14 mouse cellular contexts compared by ENCODE assay signal in the genomic region with DNA sequence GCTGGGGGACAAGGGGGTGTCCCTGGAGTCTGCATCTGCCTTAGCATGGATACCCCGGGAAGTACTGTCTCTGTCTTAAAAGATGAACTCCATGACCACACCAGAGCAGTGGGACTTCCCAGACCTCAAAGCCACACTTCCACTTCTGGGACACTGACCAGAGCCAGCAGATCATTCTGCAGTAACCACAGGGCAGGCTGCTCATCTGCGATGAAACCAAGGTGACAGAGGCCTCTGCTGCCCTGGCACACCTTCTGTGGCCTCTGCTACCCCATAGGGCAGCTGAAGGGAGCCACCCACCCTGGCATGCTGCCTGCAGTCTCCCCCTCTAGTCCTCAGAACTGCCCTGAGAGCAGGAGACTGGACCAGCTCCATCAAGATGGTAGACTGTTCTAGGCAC. TPM values are rescaled to one million over a fixed set of nuclear protein-coding genes. Genes with fewer than 3 reads are reported as not detected.
A peak's percentile ranks its signal among the peaks of the same experiment; 100 is the strongest.
DNase-seq lines count a peak whose midpoint lies in the region; ATAC-seq and TF ChIP-seq lines count a peak whose summit lies in the region.
"Had no signal": no experiment of that assay in that cellular context is flagged by ENCODE, and none has a peak within 500 bp of the region (broad histone marks: within the 10 kb centered on the region; RNA-seq: fewer than 3 reads in every experiment).

No protein-coding gene starts in this region.

- H3K4me1 ChIP-seq in hindbrain, embryonic 10.5 days (replicated peaks) = peaks cover 85% of the 10 kb centered on the region
- peaks cover 24% of the 10 kb centered on the region for H3K4me1 ChIP-seq in hindbrain, embryonic 12.5 days
- H3K4me1 ChIP-seq in CH12.LX (ENCODE audit: control insufficient read depth in 1 of 2, insufficient read depth in 2 of 2) = peaks cover 49 to 87% of the 10 kb centered on the region in 2 experiments
- H3K4me1 ChIP-seq in embryonic facial prominence, embryonic 10.5 days = peaks cover 89% of the 10 kb centered on the region
- H3K4me1 ChIP-seq in liver, postnatal 0 days (ENCODE audit: insufficient read depth) = peaks cover 66% of the 10 kb centered on the region

- H3K79me2 ChIP-seq in CH12.LX (replicated peaks; ENCODE audit: control insufficient read depth, extremely low read depth, insufficient read depth, poor library complexity, severe bottlenecking) = no peaks in the 10 kb centered on the region; the same call in 1 of the 2 replicates

- peaks cover 50% of the 10 kb centered on the region for H3K36me3 ChIP-seq in hindbrain, embryonic 10.5 days
- H3K36me3 ChIP-seq in hindbrain, embryonic 12.5 days = peaks cover 33% of the 10 kb centered on the region
- H3K36me3 ChIP-seq in CH12.LX (replicated peaks in 1 of 2; ENCODE audit: control insufficient read depth in 1 of 2, insufficient read depth in 1 of 2, low read length in 1 of 2) = peaks cover 24 to 37% of the 10 kb centered on the region in 2 experiments
- H3K36me3 ChIP-seq in embryonic facial prominence, embryonic 10.5 days (replicated peaks) = peaks cover 51% of the 10 kb centered on the region
- peaks cover 19% of the 10 kb centered on the region for H3K36me3 ChIP-seq in liver, postnatal 0 days (replicated peaks; ENCODE audit: insufficient read depth, low read length)

- TF ChIP-seq EP300 in CH12.LX (IDR thresholded peaks at IDR 0.05; ENCODE audit: low read length) = 0 out of 2 replicates have a peak, but pooled peaks have one; percentile 5
- no peak for TF ChIP-seq EP300 in liver, postnatal 0 days (IDR thresholded peaks at IDR 0.05; ENCODE audit: low read depth)

- H3K4me2 ChIP-seq in hindbrain, embryonic 12.5 days (replicated peaks) = no peak overlapping the region
- H3K4me2 ChIP-seq in CH12.LX (ENCODE audit: insufficient read depth, low read depth, poor library complexity, severe bottlenecking) = no peak overlapping the region
- peak overlapping the region; percentile 27; the same call in 1 of the 2 replicates for H3K4me2 ChIP-seq in liver, postnatal 0 days (ENCODE audit: low read depth, low read length)
- H3K4me2 ChIP-seq: hindbrain, embryonic 15.5 days had no signal

- dilution Hi-C loops in CH12.LX (cut with MboI; ENCODE audit: extremely low pct_ligation_motif_present, extremely low pct_unique_long_range_greater_than_20kb, low sequenced_read_pairs) = no loop called here

- no peak for DNase-seq in hindbrain, embryonic 10.5 days (ENCODE audit: low spot score)
- no peak for DNase-seq in CH12.LX (ENCODE audit: extremely low read depth)
- no peak for DNase-seq in embryonic facial prominence, embryonic 10.5 days (ENCODE audit: low spot score)
- peak; percentile 41 for DNase-seq in liver, postnatal 0 days
- no peak for DNase-seq in c-Kit-positive CD71-positive TER-119-positive erythroid progenitor cells, embryonic 14.5 days (ENCODE audit: low spot score)
- DNase-seq in layer of hippocampus, adult 8-10 months (ENCODE audit: low spot score in 2 of 2) = no peak
- DNase-seq in cerebellum, adult 9-11 months = no peak
- DNase-seq: adrenal gland, adult 8-10 months; cerebellum, adult 8-10 months had no signal

- peak overlapping the region; percentile 36; the same call in 1 of the 2 replicates for H3K27ac ChIP-seq in hindbrain, embryonic 10.5 days
- H3K27ac ChIP-seq in hindbrain, embryonic 12.5 days = no peak overlapping the region
- H3K27ac ChIP-seq in CH12.LX (ENCODE audit: insufficient read depth, low read depth) = no peak overlapping the region
- H3K27ac ChIP-seq in embryonic facial prominence, embryonic 10.5 days (replicated peaks) = peak overlapping the region; percentile 2; the same call in 1 of the 2 replicates
- H3K27ac ChIP-seq in liver, postnatal 0 days (ENCODE audit: low read depth) = 0 out of 2 replicates have a peak overlapping the region, but pooled peaks have one; percentile 49
- H3K27ac ChIP-seq: hindbrain, embryonic 15.5 days had no signal

- no peak for TF ChIP-seq RAD21 in CH12.LX (IDR thresholded peaks at IDR 0.05; ENCODE audit: low read depth, low read length)

- no peak overlapping the region for H3K9ac ChIP-seq in hindbrain, embryonic 12.5 days
- no peak overlapping the region for H3K9ac ChIP-seq in CH12.LX (ENCODE audit: insufficient read depth, low read depth)
- H3K9ac ChIP-seq in liver, postnatal 0 days (replicated peaks) = 0 out of 2 replicates have a peak overlapping the region, but pooled peaks have one; percentile 16
- H3K9ac ChIP-seq: hindbrain, embryonic 15.5 days had no signal

- no peak for TF ChIP-seq CTCF in CH12.LX (conservative IDR thresholded peaks at IDR 0.05 in 1 of 2, IDR thresholded peaks at IDR 0.05 in 1 of 2; ENCODE audit: low read depth in 2 of 2, low read length in 2 of 2)
- TF ChIP-seq CTCF in liver, postnatal 0 days (IDR thresholded peaks at IDR 0.05; ENCODE audit: low read depth) = no peak

- no peaks in the 10 kb centered on the region for H3K9me3 ChIP-seq in hindbrain, embryonic 10.5 days
- H3K9me3 ChIP-seq in hindbrain, embryonic 12.5 days (replicated peaks) = no peaks in the 10 kb centered on the region
- no peaks in the 10 kb centered on the region for H3K9me3 ChIP-seq in CH12.LX (replicated peaks; ENCODE audit: low read length)
- no peaks in the 10 kb centered on the region for H3K9me3 ChIP-seq in embryonic facial prominence, embryonic 10.5 days
- H3K9me3 ChIP-seq in liver, postnatal 0 days (ENCODE audit: low read length) = no peaks in the 10 kb centered on the region
- H3K9me3 ChIP-seq: hindbrain, embryonic 15.5 days had no signal

- ATAC-seq in hindbrain, embryonic 12.5 days (ENCODE audit: low FRiP score) = no peak
- ATAC-seq in liver, postnatal 0 days = no peak

- WGBS in hindbrain, embryonic 10.5 days = 88% methylated on average over 2 of the region's 2 CpGs
- WGBS in hindbrain, embryonic 12.5 days = 85% methylated on average over 2 of the region's 2 CpGs
- 83% methylated on average over 2 of the region's 2 CpGs for WGBS in embryonic facial prominence, embryonic 10.5 days
- 30% methylated on average over 2 of the region's 2 CpGs for WGBS in liver, postnatal 0 days (ENCODE audit: insufficient replicate concordance)

- H3K27me3 ChIP-seq in hindbrain, embryonic 10.5 days (ENCODE audit: insufficient read depth, poor library complexity, severe bottlenecking) = peaks cover 13% of the 10 kb centered on the region
- peaks cover 22% of the 10 kb centered on the region for H3K27me3 ChIP-seq in hindbrain, embryonic 12.5 days
- H3K27me3 ChIP-seq in CH12.LX (replicated peaks) = no peaks in the 10 kb centered on the region
- 0 out of 2 replicates have a peak, but pooled peaks cover 11% of the 10 kb centered on the region for H3K27me3 ChIP-seq in embryonic facial prominence, embryonic 10.5 days (replicated peaks; ENCODE audit: low read depth, poor library complexity, severe bottlenecking)
- H3K27me3 ChIP-seq in liver, postnatal 0 days (ENCODE audit: insufficient read depth, low read length) = no peaks in the 10 kb centered on the region

- no peak overlapping the region for H3K4me3 ChIP-seq in hindbrain, embryonic 10.5 days
- H3K4me3 ChIP-seq in hindbrain, embryonic 12.5 days = no peak overlapping the region
- H3K4me3 ChIP-seq in CH12.LX (replicated peaks in 1 of 3; ENCODE audit: low read depth in 2 of 3, low read length in 2 of 3, poor library complexity in 1 of 3) = no peak overlapping the region
- no peak overlapping the region for H3K4me3 ChIP-seq in embryonic facial prominence, embryonic 10.5 days
- H3K4me3 ChIP-seq in liver, postnatal 0 days (ENCODE audit: low read depth, low read length) = no peak overlapping the region
- H3K4me3 ChIP-seq: erythroblast, embryonic 14.5 days; hindbrain, embryonic 15.5 days had no signal

- TF ChIP-seq POLR2A in CH12.LX (IDR thresholded peaks at IDR 0.05; ENCODE audit: low read depth, low read length) = no peak

- in situ Hi-C loops in CH12.LX (cut with MboI; ENCODE audit: low pct_ligation_motif_present, low pct_unique_long_range_greater_than_20kb, low sequenced_read_pairs) = no loop called here

RNA-seq across cellular contexts. Expression of a gene that starts 3.7 kb away (rescaled TPM):
- 0.29 and 0.38 TPM in 2 replicates for polyA plus RNA-seq in hindbrain, embryonic 10.5 days (2016; fragmentation: Nextera tagmentation; extraction: Ambion mirVana)
- 0.22 and 0.61 TPM in 2 replicates for polyA plus RNA-seq in hindbrain, embryonic 12.5 days (2016; fragmentation: Nextera tagmentation; extraction: Ambion mirVana)
- total RNA-seq in CH12.LX (2012; rRNA removed) (0.25 and 0.50 TPM in 2 replicates), CH12.LX (2014; rRNA removed) (0.12 and 0.15 TPM in 2 replicates)
- polyA plus RNA-seq in CH12.LX (2012; ENCODE audit: insufficient read length, low read depth) = 0.78 TPM in 1 of 2 replicates, not detected in the other
- polyA plus RNA-seq in embryonic facial prominence, embryonic 10.5 days (2016; fragmentation: Nextera tagmentation; extraction: Ambion mirVana) = 0.34 and 0.74 TPM in 2 replicates
- polyA plus RNA-seq in liver, postnatal 0 days (2015; fragmentation: Nextera tagmentation; extraction: Ambion mirVana) = 0.07 TPM in 1 of 2 replicates, not detected in the other
- 1 to 10 TPM in 1 of 4 experiments, under 1 TPM in 2, not detected in 1; 0.34 to 1.2 (median 0.38) TPM for total RNA-seq in layer of hippocampus, adult 8-10 months (2022)
- total RNA-seq: gastrocnemius, adult 18-20 months; liver, adult 2 months had no signal
- polyA plus RNA-seq: hindbrain, embryonic 15.5 days; liver, adult 2 months had no signal

RNA-seq across cellular contexts. Expression of a gene that starts 3.8 kb away (rescaled TPM):
- 23.8 and 24.7 TPM in 2 replicates for polyA plus RNA-seq in hindbrain, embryonic 10.5 days (2016; fragmentation: Nextera tagmentation; extraction: Ambion mirVana)
- polyA plus RNA-seq in hindbrain, embryonic 12.5 days (2016; fragmentation: Nextera tagmentation; extraction: Ambion mirVana) = 15.5 and 17.4 TPM in 2 replicates
- total RNA-seq in CH12.LX (2012; rRNA removed) (20.6 and 23.8 TPM in 2 replicates), CH12.LX (2014; rRNA removed) (12.3 and 15.5 TPM in 2 replicates)
- polyA plus RNA-seq in CH12.LX (2012; ENCODE audit: insufficient read length, low read depth) = 48.6 and 69.7 TPM in 2 replicates
- polyA plus RNA-seq in embryonic facial prominence, embryonic 10.5 days (2016; fragmentation: Nextera tagmentation; extraction: Ambion mirVana) = 35.6 and 36.1 TPM in 2 replicates
- polyA plus RNA-seq in liver, postnatal 0 days (2015; fragmentation: Nextera tagmentation; extraction: Ambion mirVana) = 7.4 and 8.2 TPM in 2 replicates
- 10 to 100 TPM; 28.9 to 33.0 (median 31.8) TPM for total RNA-seq in layer of hippocampus, adult 8-10 months (2022)

RNA-seq across cellular contexts. Expression of a gene that starts 18.0 kb away (rescaled TPM):
- polyA plus RNA-seq in hindbrain, embryonic 10.5 days (2016; fragmentation: Nextera tagmentation; extraction: Ambion mirVana) = 29.5 and 33.9 TPM in 2 replicates
- 48.1 and 49.0 TPM in 2 replicates for polyA plus RNA-seq in hindbrain, embryonic 12.5 days (2016; fragmentation: Nextera tagmentation; extraction: Ambion mirVana)
- 9.3 and 9.8 TPM in 2 replicates for total RNA-seq in CH12.LX (2012; rRNA removed)
- 2.8 and 3.1 TPM in 2 replicates for total RNA-seq in CH12.LX (2014; rRNA removed)
- polyA plus RNA-seq in CH12.LX (2012; ENCODE audit: insufficient read length, low read depth) = 3.4 and 5.4 TPM in 2 replicates
- 32.6 and 36.5 TPM in 2 replicates for polyA plus RNA-seq in embryonic facial prominence, embryonic 10.5 days (2016; fragmentation: Nextera tagmentation; extraction: Ambion mirVana)
- 1.9 and 2.1 TPM in 2 replicates for polyA plus RNA-seq in liver, postnatal 0 days (2015; fragmentation: Nextera tagmentation; extraction: Ambion mirVana)
- 100 to 1,000 TPM; 140 to 156 (median 148) TPM for total RNA-seq in layer of hippocampus, adult 8-10 months (2022)

RNA-seq across cellular contexts. Expression of a gene that starts 18.8 kb away (rescaled TPM):
- 51.1 and 60.7 TPM in 2 replicates for polyA plus RNA-seq in hindbrain, embryonic 10.5 days (2016; fragmentation: Nextera tagmentation; extraction: Ambion mirVana)
- polyA plus RNA-seq in hindbrain, embryonic 12.5 days (2016; fragmentation: Nextera tagmentation; extraction: Ambion mirVana) = 54.3 and 58.7 TPM in 2 replicates
- total RNA-seq in CH12.LX (2012; rRNA removed) (13.7 and 14.1 TPM in 2 replicates), CH12.LX (2014; rRNA removed) (4.6 and 5.7 TPM in 2 replicates)
- polyA plus RNA-seq in CH12.LX (2012; ENCODE audit: insufficient read length, low read depth) = 23.5 and 24.5 TPM in 2 replicates
- polyA plus RNA-seq in embryonic facial prominence, embryonic 10.5 days (2016; fragmentation: Nextera tagmentation; extraction: Ambion mirVana) = 52.0 and 53.5 TPM in 2 replicates
- polyA plus RNA-seq in liver, postnatal 0 days (2015; fragmentation: Nextera tagmentation; extraction: Ambion mirVana) = 12.9 and 14.8 TPM in 2 replicates
- total RNA-seq in layer of hippocampus, adult 8-10 months (2022) = 10 to 100 TPM; 59.2 to 63.9 (median 62.6) TPM

RNA-seq across cellular contexts. Expression of a gene that starts 30.8 kb away (rescaled TPM):
- polyA plus RNA-seq in hindbrain, embryonic 10.5 days (2016; fragmentation: Nextera tagmentation; extraction: Ambion mirVana) = 305 and 403 TPM in 2 replicates
- 569 and 595 TPM in 2 replicates for polyA plus RNA-seq in hindbrain, embryonic 12.5 days (2016; fragmentation: Nextera tagmentation; extraction: Ambion mirVana)
- 735 and 858 TPM in 2 replicates for total RNA-seq in CH12.LX (2012; rRNA removed)
- 791 and 805 TPM in 2 replicates for total RNA-seq in CH12.LX (2014; rRNA removed)
- 592 and 637 TPM in 2 replicates for polyA plus RNA-seq in CH12.LX (2012; ENCODE audit: insufficient read length, low read depth)
- polyA plus RNA-seq in embryonic facial prominence, embryonic 10.5 days (2016; fragmentation: Nextera tagmentation; extraction: Ambion mirVana) = 241 and 316 TPM in 2 replicates
- 93.4 and 102 TPM in 2 replicates for polyA plus RNA-seq in liver, postnatal 0 days (2015; fragmentation: Nextera tagmentation; extraction: Ambion mirVana)
- total RNA-seq in layer of hippocampus, adult 8-10 months (2022) = 10 to 100 TPM; 16.9 to 40.3 (median 28.2) TPM

Comparison
In these comparisons a context has a peak if more than half of its experiments do, and no peak if none do; other contexts are left out.
1. H3K27ac ChIP-seq: peak in hindbrain, embryonic 10.5 days (single experiment), embryonic facial prominence, embryonic 10.5 days (single experiment) and liver, postnatal 0 days (single experiment); none in hindbrain, embryonic 12.5 days (single experiment) and CH12.LX (single experiment).